ENCODE assay signal across 8 mouse cellular contexts in genomic region chr2:132006561-132007474, GRCm38 (mm10). TPM values are rescaled to one million over a fixed set of nuclear protein-coding genes. Genes with fewer than 3 reads are reported as not detected.
DNase-seq lines count a peak whose midpoint lies in the region; ATAC-seq lines count a peak whose summit lies in the region.

No protein-coding gene starts in this region.

- no peaks in the 10 kb centered on the region for H3K27me3 ChIP-seq in forebrain, embryonic 14.5 days (replicated peaks; ENCODE audit: control insufficient read depth, insufficient read depth, low read length)

- H3K4me1 ChIP-seq in forebrain, embryonic 14.5 days (ENCODE audit: control insufficient read depth, insufficient read depth, low read length), result no peaks in the 10 kb centered on the region

- peaks cover 79% of the 10 kb centered on the region for H3K36me3 ChIP-seq in forebrain, embryonic 14.5 days (ENCODE audit: control insufficient read depth, insufficient read depth, low read length)

- H3K9ac ChIP-seq in forebrain, embryonic 14.5 days (ENCODE audit: low read length), result no peak overlapping the region

- H3K4me3 ChIP-seq in forebrain, embryonic 14.5 days (ENCODE audit: low read depth, low read length), result no peak overlapping the region

- no peak overlapping the region for H3K27ac ChIP-seq in forebrain, embryonic 14.5 days (ENCODE audit: low read depth, low read length)

- peak; percentile 59 to 62 for DNase-seq in frontal cortex, postnatal 10 days (ENCODE audit: low spot score in 2 of 2)
- no peak for DNase-seq in frontal cortex, postnatal 36 days (ENCODE audit: low spot score in 2 of 2)
- DNase-seq in B cell, adult 2 months, result peak; percentile 73 to 79
- peak; percentile 81 to 83 for DNase-seq in gastrocnemius, adult 8-10 months (ENCODE audit: low spot score in 2 of 2)
- peak; percentile 86 for DNase-seq in kidney, adult 9 months
- peak; percentile 87 to 93 for DNase-seq in lung, postnatal 4 days
- DNase-seq in urinary bladder, postnatal 4 days (ENCODE audit: low spot score in 2 of 2), result peak; percentile 59 to 70
- DNase-seq in forebrain, embryonic 14.5 days (ENCODE audit: low spot score), result no peak

- WGBS in forebrain, embryonic 14.5 days, result 87% methylated on average over 18 of the region's 18 CpGs

- H3K9me3 ChIP-seq in forebrain, embryonic 14.5 days (replicated peaks; ENCODE audit: control insufficient read depth, low read length), result no peaks in the 10 kb centered on the region

- H3K4me2 ChIP-seq in forebrain, embryonic 14.5 days (ENCODE audit: low read length), result no peak overlapping the region

- no peak for ATAC-seq in forebrain, embryonic 14.5 days

RNA-seq across cellular contexts. Expression of gene Rassf2, which starts 23.2 kb away (rescaled TPM):
- 1 to 10 TPM; 1.3 to 4.1 (median 2.4) TPM for total RNA-seq in gastrocnemius, adult 8-10 months (2022)
- polyA plus RNA-seq in forebrain, embryonic 14.5 days (2014; fragmentation: Nextera tagmentation; extraction: Ambion mirVana), result 17.9 and 20.3 TPM in 2 replicates

RNA-seq across cellular contexts. Expression of gene Prnd, which starts 56.2 kb away (rescaled TPM):
- total RNA-seq in gastrocnemius, adult 8-10 months (2022), result under 1 TPM in 2 of 4 experiments, not detected in 2; 0.10 to 0.40 TPM
- polyA plus RNA-seq in forebrain, embryonic 14.5 days (2014; fragmentation: Nextera tagmentation; extraction: Ambion mirVana), result 13.6 and 14.1 TPM in 2 replicates

Comparison
In these comparisons a context has a peak if more than half of its experiments do, and no peak if none do; other contexts are left out.
1. DNase-seq: peak in frontal cortex, postnatal 10 days (2 of 2), B cell, adult 2 months (2 of 2), gastrocnemius, adult 8-10 months (2 of 2), kidney, adult 9 months (single experiment), lung, postnatal 4 days (2 of 2) and urinary bladder, postnatal 4 days (2 of 2); none in frontal cortex, postnatal 36 days (0 of 2) and forebrain, embryonic 14.5 days (single experiment).